Mouse (Mus musculus) embryonic facial prominence, embryonic 14.5 days (tissue): Measurements from ENCODE around the gene Lamp5. TPM values are rescaled to one million over a fixed set of nuclear protein-coding genes. Genes with fewer than 3 reads are reported as not detected.
A peak's percentile ranks its signal among the peaks of the same experiment; 100 is the strongest.

Source experiments
- ATAC-seq: fragments of 200-750 bp; cut with Nextera tagmentation; 2 replicates; pipeline ENCODE4 v1.8.0; 2017; ENCODE audit warnings: low read depth, moderate number of reproducible peaks, moderate TSS enrichment
- DNase-seq: peaks from one replicate; pipeline ENCODE4 v3.0.0-alpha.2; 2015; ENCODE audit warnings: low spot score
- H3K27ac ChIP-seq: fragments of 300-500 bp; sonication (generic); replicated peaks from 2 replicates; pipeline ENCODE4 v1.5.1; 2014; ENCODE audit warnings: low read depth, mild to moderate bottlenecking, low read length, moderate library complexity
- H3K27me3 ChIP-seq: fragments of 300-500 bp; sonication (generic); replicated peaks from 2 replicates; pipeline ENCODE4 v1.6.1; 2014; ENCODE audit warnings: low read length; ENCODE audit not compliant: control insufficient read depth, insufficient read depth
- H3K36me3 ChIP-seq: fragments of 300-500 bp; sonication (generic); 2 replicates; pipeline ENCODE4 v1.6.1; 2014; ENCODE audit warnings: low read length, mixed read lengths; ENCODE audit not compliant: control insufficient read depth, insufficient read depth
- H3K4me1 ChIP-seq: fragments of 300-500 bp; sonication (generic); 2 replicates; pipeline ENCODE4 v1.6.1; 2014; ENCODE audit warnings: antibody characterized with exemption, low read length; ENCODE audit not compliant: control insufficient read depth, insufficient read depth
- H3K4me2 ChIP-seq: fragments of 300-500 bp; sonication (generic); 2 replicates; pipeline ENCODE4 v1.6.1; 2014; ENCODE audit warnings: low read depth, mild to moderate bottlenecking, low read length, moderate library complexity, mixed read lengths
- H3K4me3 ChIP-seq: fragments of 300-500 bp; sonication (generic); 2 replicates; pipeline ENCODE4 v1.5.1; 2014; ENCODE audit warnings: low read depth, mild to moderate bottlenecking, low read length
- H3K9ac ChIP-seq: fragments of 300-500 bp; sonication (generic); 2 replicates; pipeline ENCODE4 v1.6.1; 2014; ENCODE audit warnings: low read depth, mild to moderate bottlenecking, low read length, moderate library complexity, mixed read lengths
- H3K9me3 ChIP-seq: fragments of 300-500 bp; sonication (generic); 2 replicates; pipeline ENCODE4 v1.6.1; 2016; ENCODE audit warnings: low read length; ENCODE audit not compliant: control insufficient read depth
- WGBS: fragments of 180-500 bp; shearing (Covaris S2); extraction: QIAGEN DNeasy Blood & Tissue Kit; methylation state at CpG from one replicate; pipeline ENCODE4 v1.1.7; 2014; 5-methylcytosine and 5-hydroxymethylcytosine counted together
- polyA plus RNA-seq: library from polyadenylated mRNA; unstranded; fragments of >200 nt; fragmentation: Nextera tagmentation; extraction: Ambion mirVana; gene quantifications from 2 replicates; pipeline ENCODE4 v1.2.1, GENCODE M21; 2014

The Lamp5 gene
- polyA plus RNA-seq, 1 experiment from 2014 or later: 0.50 TPM

GRCm38 (mm10) chr2:136059029-136059669 is 7.1 kb downstream of the Lamp5 start:
- H3K4me1 ChIP-seq: peaks cover 13% of the 10 kb centered on the region
- no peak overlapping the region for H3K27ac ChIP-seq
- H3K9me3 ChIP-seq: no peaks in the 10 kb centered on the region
- peak overlapping the region; percentile 35 for H3K4me3 ChIP-seq
- H3K9ac ChIP-seq: no peak overlapping the region
- WGBS: under 1% methylated on average over 35 of the region's 37 CpGs
- H3K27me3 ChIP-seq: peaks cover 38% of the 10 kb centered on the region
- DNase-seq: no peak
- ATAC-seq: no peak; the same call in 1 of the 2 replicates
- peak overlapping the region; percentile 61 for H3K4me2 ChIP-seq
- H3K36me3 ChIP-seq: no peaks in the 10 kb centered on the region

DNA sequence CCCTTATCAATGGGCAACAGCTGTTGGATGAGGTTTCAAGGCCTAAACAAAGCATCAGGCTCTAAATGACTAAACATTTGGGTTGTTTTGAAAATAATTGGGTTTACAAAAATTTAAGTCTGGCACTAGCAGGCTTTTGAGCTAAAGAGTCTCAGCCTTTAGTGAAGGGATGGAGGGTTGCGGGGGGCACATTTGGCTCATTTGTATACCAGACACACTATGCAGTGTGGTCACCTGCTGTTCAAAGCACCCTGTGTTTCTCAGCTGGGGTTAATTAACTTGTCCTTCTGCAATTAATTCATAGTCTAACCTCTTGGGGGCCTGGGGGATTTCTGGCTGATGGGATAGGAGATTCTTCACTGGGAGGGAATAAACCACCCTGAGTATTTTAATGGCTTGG is 12.3 kb downstream of the Lamp5 start:
- H3K4me2 ChIP-seq: no peak overlapping the region
- H3K4me3 ChIP-seq: no peak overlapping the region
- H3K9ac ChIP-seq: no peak overlapping the region
- no peaks in the 10 kb centered on the region for H3K4me1 ChIP-seq
- DNase-seq (no peak), ATAC-seq (no peak)
- no peaks in the 10 kb centered on the region for H3K9me3 ChIP-seq
- H3K27ac ChIP-seq: no peak overlapping the region
- H3K36me3 ChIP-seq: no peaks in the 10 kb centered on the region
- H3K27me3 ChIP-seq: peaks cover 16% of the 10 kb centered on the region
- WGBS: 80% methylated on average over 1 of the region's 1 CpGs

GRCm38 (mm10) chr2:136095978-136096377 is 43.9 kb downstream of the Lamp5 start:
- Histone ChIP-seq H3K27me3 (no peaks in the 10 kb centered on the region), H3K4me2 (no peak overlapping the region), H3K9me3 (no peaks in the 10 kb centered on the region), H3K36me3 (no peaks in the 10 kb centered on the region), H3K4me3 (no peak overlapping the region), H3K27ac (no peak overlapping the region), H3K9ac (no peak overlapping the region), H3K4me1 (no peaks in the 10 kb centered on the region)
- DNase-seq (no peak), ATAC-seq (no peak)
- 60% methylated on average over 2 of the region's 2 CpGs for WGBS

GRCm38 (mm10) chr2:136097143-136097542 is 45.1 kb downstream of the Lamp5 start:
- Histone ChIP-seq H3K36me3 (no peaks in the 10 kb centered on the region), H3K4me2 (no peak overlapping the region), H3K27ac (no peak overlapping the region), H3K9me3 (no peaks in the 10 kb centered on the region), H3K9ac (no peak overlapping the region), H3K27me3 (no peaks in the 10 kb centered on the region; the same call in 1 of the 2 replicates), H3K4me3 (no peak overlapping the region), H3K4me1 (no peaks in the 10 kb centered on the region)
- WGBS: 90% methylated on average over 3 of the region's 3 CpGs
- no peak for DNase-seq
- ATAC-seq: no peak

DNA sequence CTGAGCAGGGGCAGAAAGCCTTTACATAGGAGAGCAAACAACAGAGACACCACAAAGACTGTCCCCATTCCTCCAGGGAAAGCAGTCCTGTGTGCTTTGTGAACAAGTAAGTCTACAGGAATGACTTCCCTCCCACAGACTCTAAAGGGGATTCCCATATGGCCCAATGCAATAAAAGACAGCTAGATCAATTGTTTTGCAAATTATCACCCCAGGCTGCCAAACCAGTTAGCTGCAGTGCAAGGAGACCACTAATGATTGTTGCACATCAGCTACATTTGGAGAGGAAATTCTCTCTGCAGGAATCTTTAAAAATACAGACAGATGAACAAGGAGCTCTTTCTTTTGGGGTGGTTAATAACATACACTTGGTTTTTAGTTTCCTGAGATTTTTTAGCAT is 55.6 kb downstream of the Lamp5 start:
- Histone ChIP-seq H3K36me3 (no peaks in the 10 kb centered on the region), H3K9me3 (no peaks in the 10 kb centered on the region), H3K4me3 (no peak overlapping the region), H3K9ac (no peak overlapping the region), H3K4me1 (peaks cover 9% of the 10 kb centered on the region), H3K4me2 (no peak overlapping the region), H3K27ac (no peak overlapping the region), H3K27me3 (no peaks in the 10 kb centered on the region)
- DNase-seq (peak; percentile 32), ATAC-seq (peak; percentile 44; the same call in 1 of the 2 replicates)

- no peak overlapping the region; the same call in 1 of the 2 replicates for H3K27ac ChIP-seq
- H3K4me3 ChIP-seq: no peak overlapping the region
- ATAC-seq (peak; percentile 75), DNase-seq (no peak)
- no peaks in the 10 kb centered on the region for H3K36me3 ChIP-seq
- H3K9ac ChIP-seq: no peak overlapping the region
- H3K9me3 ChIP-seq: no peaks in the 10 kb centered on the region
- H3K27me3 ChIP-seq: no peaks in the 10 kb centered on the region
- WGBS: 33% methylated on average over 6 of the region's 6 CpGs
- H3K4me2 ChIP-seq: no peak overlapping the region
- peaks cover 9% of the 10 kb centered on the region for H3K4me1 ChIP-seq
Measured at GRCm38 (mm10) chr2:136108124-136109037, 56.3 kb downstream of the Lamp5 start.

- H3K9me3 ChIP-seq: no peaks in the 10 kb centered on the region
- H3K9ac ChIP-seq: no peak overlapping the region
- H3K4me3 ChIP-seq: no peak overlapping the region
- no peak for ATAC-seq
- 17% methylated on average over 2 of the region's 2 CpGs for WGBS
- H3K4me2 ChIP-seq: no peak overlapping the region
- no peak overlapping the region; the same call in 1 of the 2 replicates for H3K27ac ChIP-seq
- H3K36me3 ChIP-seq: no peaks in the 10 kb centered on the region
- no peak for DNase-seq
- H3K27me3 ChIP-seq: no peaks in the 10 kb centered on the region
- H3K4me1 ChIP-seq: peaks cover 9% of the 10 kb centered on the region
Measured at GRCm38 (mm10) chr2:136109038-136109363, 57.0 kb downstream of the Lamp5 start.

DNA sequence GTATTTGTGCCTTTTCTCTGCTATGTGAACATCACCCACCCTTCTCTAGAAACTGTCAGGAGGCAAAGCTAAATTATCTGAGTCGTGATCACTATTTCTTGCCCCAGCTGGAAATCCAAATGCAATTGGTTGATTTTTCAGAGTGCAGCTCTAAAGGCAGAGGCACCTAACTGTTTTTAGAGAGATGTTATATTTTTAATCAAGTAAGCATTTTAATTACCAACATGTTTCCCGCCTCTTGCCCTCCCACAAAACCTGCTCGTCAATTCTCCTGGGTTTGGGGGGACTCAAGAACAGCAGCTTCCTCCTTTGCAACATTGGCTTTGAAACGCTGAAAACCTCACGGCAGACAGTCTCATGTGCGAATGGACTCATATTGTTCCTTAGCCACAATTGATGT is 61.3 kb downstream of the Lamp5 start:
- WGBS: 70% methylated on average over 6 of the region's 6 CpGs
- Histone ChIP-seq H3K4me1 (peaks cover 4% of the 10 kb centered on the region; the same call in 1 of the 2 replicates), H3K36me3 (no peaks in the 10 kb centered on the region), H3K9ac (no peak overlapping the region), H3K27me3 (no peaks in the 10 kb centered on the region), H3K4me3 (no peak overlapping the region), H3K9me3 (no peaks in the 10 kb centered on the region), H3K4me2 (no peak overlapping the region), H3K27ac (no peak overlapping the region)
- ATAC-seq (no peak), DNase-seq (no peak)
